Mouse (Mus musculus) cerebellum, postnatal 14 days (tissue): Measurements from ENCODE around the gene Hemgn.

Source experiments
- DNase-seq, 2 experiments: peaks; one replicate each; pipeline ENCODE4 v3.0.0; 2021; ENCODE audit warnings: mixed read lengths in 2 of 2

The Hemgn gene

DNA sequence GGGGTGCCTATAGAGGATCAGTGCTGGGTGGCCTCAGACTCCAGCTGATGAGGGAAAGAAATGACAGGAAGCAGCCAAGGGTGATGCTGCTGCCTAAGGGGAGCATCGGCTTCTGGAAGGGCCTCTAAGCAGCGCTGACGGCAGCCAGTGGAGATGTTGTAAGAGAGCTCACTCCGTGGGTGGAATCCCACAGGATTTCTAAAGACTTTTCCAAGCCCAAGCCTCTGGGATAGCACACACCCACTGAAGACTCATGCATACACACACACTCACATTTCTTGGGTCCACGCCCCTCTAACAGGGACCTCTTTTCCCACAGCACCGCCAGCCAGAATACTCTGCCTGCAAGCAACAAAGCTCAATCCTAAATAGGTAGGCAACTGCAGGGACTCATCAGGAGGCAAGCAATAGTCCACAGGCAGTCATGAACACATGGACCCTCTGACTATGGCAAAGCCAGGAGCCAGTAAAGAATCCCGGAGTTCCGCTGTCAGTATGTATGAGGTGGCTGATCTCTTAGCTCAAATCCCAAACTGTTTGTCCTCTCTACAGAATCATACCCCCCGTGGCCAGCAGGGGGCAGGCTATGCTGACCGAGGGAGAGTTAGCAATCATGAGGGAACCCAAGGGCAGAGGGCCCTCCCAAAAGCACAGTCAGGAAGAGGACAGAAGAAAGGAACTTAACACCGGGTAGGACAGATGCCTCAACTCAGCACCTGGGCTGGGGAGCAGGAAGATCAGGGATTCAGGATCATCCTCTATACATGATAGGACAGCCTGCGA is 56.8 kb downstream of the Hemgn start:
- DNase-seq = peak; percentile 72 to 89

DNA sequence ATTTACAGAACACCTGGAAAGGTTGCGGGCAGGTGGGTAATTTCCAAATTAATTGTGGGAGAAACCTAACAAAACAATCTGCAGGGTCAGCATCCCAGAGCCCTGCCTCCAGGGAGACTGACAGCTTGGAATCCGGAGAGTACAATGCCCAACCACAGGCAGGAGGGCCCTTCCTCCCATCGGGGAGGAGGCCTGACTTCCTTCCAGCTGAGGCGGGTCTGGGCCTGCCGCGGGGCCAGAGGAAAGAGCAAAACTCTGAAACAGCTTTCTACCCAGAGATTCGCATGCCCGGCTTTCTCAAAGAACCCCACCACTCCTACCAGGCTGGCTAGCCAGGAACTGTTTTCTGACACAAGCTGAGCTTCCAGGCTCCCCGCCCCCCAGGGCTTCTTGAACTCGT is 60.3 kb downstream of the Hemgn start:
- no peak for DNase-seq

DNA sequence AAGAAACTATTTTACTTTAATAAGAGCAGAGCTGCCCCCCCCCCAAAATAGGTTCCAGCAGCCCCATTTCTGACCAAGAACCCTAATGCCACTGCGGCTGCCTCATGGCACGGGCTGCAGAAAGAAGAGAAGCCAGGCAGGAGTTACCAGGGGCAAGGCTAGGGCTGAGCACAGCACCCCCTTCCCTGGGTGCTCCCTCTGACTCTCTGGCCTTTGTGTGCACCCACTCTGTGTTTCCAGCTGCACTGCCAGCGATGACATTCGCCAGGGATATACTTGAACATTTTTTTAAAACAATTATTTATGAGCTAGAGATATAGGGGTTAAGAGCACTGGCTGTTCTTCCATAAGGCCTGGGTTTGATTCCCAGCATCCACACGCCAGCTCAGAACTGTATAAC is 63.8 kb downstream of the Hemgn start:
- DNase-seq = no peak

DNA sequence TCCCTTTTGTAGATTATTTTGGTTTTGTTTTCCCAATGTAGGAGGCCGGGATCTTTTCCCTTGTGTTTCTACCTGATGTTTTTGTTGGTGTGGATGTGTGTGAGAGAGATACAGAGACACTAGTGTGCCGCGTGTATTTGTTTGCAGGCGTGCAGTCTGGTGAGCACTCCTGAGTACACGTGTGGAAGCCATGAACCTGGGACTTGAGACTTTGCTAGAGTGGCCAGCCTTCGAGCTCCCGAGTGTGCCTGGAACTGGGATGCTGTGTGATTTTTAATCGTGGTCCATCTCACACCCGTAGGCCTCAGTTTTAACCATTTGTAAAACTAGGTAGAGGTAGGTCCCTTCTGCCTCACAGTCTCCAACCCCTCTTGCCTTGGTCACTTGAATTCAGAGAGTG is 64.4 kb downstream of the Hemgn start:
- DNase-seq = no peak

DNA sequence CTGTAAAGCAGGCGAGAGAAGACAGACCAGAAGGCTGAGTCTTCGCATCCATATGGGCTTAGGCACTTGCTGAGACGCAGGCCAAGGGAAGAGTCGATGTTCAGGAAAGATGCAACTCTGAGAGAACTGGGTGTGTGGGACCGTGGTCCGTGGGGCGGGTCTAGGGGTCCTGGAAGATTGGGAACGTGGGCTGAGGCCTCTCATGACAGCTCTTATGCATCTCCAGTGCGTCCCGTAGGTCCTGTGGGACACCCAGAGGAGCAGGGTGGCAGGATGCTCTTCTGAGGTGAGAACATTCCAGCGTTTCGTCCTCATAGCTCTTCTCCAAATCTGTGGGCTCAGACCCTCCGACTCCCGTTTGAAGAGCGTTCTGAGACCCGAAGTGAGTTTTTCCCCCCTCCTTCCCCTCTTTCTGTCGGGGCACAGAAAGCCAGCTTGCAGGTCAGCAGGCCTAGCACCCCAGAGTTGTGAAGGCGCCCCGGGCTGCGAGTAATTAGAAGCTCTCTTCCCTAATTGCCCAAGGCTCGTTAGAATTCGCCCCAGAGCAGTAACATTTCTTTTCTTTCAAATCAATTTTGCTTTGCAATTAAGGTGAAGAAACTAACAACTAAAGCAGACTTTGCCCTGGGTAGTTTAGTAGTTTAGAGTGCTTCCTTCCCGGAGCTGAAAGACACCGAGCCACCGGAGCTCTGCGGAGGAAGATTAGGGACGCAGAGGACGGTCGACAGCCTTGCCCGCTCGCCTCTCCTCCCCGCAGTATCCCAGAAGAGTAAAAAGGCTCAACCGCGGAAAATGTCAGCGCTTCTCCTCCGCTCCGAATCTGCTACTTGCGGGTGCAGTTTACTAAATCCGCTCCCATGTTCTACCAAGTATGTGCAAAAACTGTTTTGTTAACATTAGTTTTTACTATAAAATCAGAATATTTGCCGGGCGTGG is 65.5 kb downstream of the Hemgn start:
- no peak for DNase-seq

DNA sequence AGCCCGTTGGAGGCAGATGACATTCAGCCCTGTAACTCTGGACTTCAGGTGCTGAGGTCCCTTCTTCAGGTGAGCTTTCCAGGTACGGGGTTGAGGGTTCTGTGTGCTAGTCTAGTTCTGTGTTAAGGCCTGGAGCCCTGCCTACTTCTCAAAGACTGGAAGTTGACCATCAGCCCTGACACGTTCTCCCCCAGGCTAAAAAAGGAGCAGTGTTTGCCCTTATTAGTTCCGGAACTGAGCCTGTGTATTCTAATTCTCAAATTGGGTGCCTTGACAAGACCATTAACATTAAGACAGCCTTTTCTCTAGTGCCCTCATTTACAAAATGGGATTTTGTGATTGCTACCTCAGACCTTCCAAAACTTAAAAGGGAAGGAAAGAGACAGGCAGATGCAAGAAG is 66.2 kb downstream of the Hemgn start:
- no peak for DNase-seq

DNA sequence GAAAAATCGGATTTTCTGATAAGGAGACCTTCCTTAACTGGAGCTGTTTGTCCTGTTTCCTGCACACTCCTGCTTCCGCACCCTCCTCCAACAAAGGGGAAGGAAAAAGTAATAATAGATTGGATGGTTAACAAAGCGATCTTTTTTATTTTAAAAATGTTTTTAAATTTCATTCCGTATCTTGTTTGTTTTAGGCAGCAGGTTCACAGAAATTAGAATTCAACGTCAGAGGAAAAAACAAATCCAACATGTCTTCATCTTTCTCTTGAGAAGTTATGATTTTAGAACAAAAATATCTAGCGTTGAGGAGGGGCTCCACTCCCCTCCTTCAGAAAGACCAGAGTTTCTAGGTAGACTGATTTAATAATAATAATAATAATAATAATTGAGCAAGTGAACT is 67.1 kb downstream of the Hemgn start:
- DNase-seq = no peak

DNA sequence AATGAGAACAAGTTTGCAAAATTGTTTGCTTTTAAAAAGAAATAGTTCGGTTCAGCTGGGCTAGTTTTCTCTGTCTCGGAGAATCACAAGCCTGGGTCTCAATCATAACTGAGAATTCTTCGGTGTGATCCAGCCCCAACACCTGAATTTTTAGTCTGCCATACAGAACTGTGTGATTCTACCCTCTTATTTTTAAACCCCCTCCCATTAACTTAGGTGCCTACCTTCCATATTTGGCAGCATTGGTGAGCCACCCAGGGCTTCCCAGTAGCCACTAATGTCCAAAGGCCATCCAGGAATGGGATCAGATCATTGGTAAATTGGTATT is 67.6 kb downstream of the Hemgn start:
- DNase-seq = no peak

DNA sequence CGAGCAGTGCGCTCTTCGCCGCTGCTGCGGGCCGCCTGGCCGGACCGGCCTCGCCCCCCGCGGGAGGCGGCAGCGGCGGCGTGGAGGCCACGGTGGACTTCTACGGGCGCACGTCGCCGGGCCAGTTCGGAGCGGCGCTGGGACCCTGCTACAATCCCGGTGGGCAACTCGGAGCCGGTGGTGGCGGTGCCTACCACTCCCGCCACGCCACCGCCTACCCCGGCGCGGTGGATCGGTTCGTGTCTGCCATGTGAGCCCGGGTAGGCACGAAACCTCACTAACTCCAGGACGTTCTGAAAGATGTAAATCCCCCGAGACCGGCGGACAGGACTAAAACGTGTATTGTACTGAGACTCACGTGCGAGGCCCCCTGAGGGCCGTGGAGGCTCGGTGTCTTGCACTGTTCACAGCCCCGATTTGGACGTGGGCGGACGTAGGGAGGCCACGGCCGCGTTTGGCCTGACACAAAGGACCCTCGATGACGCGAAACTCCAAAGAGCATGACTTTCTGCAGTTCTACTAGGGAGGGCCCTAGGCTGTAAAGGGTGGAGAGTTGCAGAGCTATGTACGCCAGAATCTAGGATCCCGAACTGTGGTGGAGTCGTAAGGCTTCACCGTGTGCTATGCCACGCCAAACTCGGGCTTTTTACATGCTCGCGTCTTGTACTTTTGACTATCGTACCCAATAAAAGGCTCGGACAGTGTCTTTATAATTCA is 68.1 kb downstream of the Hemgn start:
- DNase-seq = no peak

DNA sequence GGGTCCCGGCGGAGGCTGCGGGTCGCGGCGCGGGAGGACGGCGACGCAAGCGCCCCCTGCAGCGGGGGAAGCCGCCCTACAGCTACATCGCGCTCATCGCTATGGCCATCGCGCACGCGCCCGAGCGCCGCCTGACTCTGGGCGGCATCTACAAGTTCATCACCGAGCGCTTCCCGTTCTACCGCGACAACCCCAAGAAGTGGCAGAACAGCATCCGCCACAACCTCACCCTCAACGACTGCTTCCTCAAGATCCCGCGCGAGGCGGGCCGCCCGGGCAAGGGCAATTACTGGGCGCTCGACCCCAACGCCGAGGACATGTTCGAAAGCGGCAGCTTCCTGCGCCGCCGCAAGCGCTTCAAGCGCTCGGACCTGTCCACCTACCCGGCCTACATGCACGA is 69.0 kb downstream of the Hemgn start:
- DNase-seq = no peak
